Mouse (Mus musculus) induced T-regulatory cell, adult 2 months (primary cell): ENCODE measurements at regions not wholly inside any gene's neighbourhood (a gene's known extent, or its start where the extent isn't known, plus 50 kb on each side); places are given as distances from the start of the nearest gene placed in this dataset.

ENCODE experiments used
- DNase-seq: peaks from one replicate; pipeline ENCODE4 v3.0.0-alpha.2; 2012; ENCODE audit warnings: low read depth

- no peak for DNase-seq
Measured at GRCm38 (mm10) chr14:33856992-33857391, 66.4 kb upstream of the Gdf10 start.

DNA sequence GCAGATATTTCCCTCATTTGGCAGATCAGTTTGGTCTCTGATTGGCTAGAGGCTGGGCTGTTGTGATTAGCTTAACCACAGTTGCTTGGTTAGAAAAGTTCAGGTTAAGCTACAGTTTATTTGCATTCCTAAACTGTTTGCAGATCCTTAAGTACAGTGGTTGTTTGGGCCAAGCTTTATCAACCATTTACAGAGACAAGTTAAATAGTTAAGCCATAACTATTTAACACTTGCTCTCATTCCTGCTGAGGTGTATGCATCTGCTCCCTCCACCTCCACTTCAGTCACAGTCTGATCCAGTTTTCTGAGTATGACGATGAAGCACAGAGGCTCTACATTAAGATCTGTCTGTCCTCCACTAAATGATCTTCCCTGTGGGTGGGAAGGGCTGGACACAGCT, 58.6 kb upstream of the Gdf10 start:
- no peak for DNase-seq

- DNase-seq: no peak
Measured at GRCm38 (mm10) chr14:33865746-33866145, 57.6 kb upstream of the Gdf10 start.

DNA sequence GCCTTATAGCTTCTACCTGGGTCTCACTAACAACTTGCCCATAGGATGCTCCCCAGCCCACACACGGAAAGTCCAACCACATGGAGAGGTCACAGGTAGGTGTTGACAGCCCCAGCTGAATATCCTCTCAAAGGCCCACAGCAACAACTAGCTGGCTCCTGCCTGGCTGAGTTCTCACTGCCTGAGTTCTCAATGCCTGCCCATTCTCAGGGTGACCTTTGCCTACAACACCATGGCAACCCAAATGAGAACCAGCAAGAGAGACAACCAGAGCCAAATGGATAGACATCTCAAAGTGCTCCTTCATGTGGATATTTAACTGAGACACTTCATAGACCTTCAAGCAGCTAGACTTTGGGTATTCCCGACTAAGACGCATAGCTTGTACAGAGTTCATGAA, 55.7 kb upstream of the Gdf10 start:
- no peak for DNase-seq
